Mouse (Mus musculus) frontal cortex, postnatal 14 days (tissue): ENCODE data around the gene Zfp319.
"Not testable (repeated sequence)": the region's sequence is repeated elsewhere in the genome, so short reads cannot be mapped to it uniquely, and the experiment has no call there.

Experiments used
- DNase-seq, 2 experiments: peaks; one replicate each; pipeline ENCODE4 v3.0.0; 2022; ENCODE audit warnings: low spot score in 2 of 2

The Zfp319 gene

DNA sequence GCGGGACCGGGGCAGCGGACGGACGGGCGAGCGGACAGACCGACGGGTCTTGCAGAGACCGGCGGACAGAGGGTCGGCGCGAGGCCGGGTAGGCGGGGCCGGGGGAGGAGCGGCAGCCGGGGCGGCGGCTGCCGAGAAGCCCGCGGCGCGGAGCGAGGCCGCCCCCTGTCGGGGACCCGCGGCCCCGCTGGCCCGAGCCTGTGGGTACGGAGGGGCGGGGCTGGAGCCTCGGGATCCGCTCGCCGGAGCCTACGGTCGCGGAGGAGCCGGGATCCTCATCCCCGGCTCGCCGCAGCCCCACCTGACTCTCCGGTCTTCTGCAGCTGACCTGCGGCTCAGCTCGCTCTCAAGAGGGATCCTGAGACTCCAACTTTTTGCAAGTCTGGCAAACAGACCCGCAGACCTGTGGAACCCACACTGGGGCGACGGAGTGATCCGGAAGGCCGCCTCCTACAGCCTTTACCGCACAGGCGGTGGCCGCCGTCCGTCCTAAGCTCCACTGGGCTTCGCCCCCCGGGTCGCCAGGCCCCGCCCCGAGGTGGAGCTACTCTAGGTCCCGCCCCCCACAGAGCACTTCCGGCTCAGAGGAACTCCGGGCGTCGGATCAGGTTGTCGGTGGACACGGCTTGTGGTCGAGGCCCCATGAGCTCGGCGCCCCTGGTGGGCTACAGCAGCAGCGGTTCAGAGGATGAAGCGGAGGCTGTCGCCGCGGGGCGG, at the start of gene Zfp319, which contains the start of gene Usb1:
Gene Zfp319, minus strand, starts transcription at position 231 of the 717 bp plus-strand sequence.
Gene Usb1, plus strand, starts transcription at position 565 of the 717 bp plus-strand sequence.
- peak; percentile 89 to 90 for DNase-seq

- DNase-seq: no peak
These were observed 49.2 kb upstream of the Zfp319 start for GRCm38 (mm10) chr8:95380953-95381352.

DNA sequence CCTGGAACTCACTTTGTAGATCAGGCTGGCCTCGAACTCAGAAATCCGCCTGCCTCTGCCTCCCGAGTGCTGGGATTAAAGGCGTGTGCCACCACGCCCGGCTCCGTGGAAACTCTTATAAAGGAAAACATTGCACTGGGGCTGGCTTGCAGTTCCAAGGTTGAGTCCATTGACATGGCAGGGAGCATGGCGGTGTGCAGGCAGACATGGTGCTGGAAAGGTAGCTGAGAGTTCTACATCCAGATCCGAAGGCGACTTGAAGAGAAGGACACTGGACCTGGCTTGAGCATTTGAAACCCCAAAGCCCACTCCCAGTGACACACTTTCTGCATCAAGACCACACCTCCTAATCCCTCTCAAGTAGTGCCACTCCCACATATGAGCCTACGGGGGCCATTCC, 47.2 kb upstream of the Zfp319 start:
- DNase-seq: not testable (repeated sequence)

GRCm38 (mm10) chr8:95377863-95378291, 46.1 kb upstream of the Zfp319 start:
- no peak for DNase-seq

GRCm38 (mm10) chr8:95377101-95377500, 45.4 kb upstream of the Zfp319 start:
- DNase-seq: no peak

DNA sequence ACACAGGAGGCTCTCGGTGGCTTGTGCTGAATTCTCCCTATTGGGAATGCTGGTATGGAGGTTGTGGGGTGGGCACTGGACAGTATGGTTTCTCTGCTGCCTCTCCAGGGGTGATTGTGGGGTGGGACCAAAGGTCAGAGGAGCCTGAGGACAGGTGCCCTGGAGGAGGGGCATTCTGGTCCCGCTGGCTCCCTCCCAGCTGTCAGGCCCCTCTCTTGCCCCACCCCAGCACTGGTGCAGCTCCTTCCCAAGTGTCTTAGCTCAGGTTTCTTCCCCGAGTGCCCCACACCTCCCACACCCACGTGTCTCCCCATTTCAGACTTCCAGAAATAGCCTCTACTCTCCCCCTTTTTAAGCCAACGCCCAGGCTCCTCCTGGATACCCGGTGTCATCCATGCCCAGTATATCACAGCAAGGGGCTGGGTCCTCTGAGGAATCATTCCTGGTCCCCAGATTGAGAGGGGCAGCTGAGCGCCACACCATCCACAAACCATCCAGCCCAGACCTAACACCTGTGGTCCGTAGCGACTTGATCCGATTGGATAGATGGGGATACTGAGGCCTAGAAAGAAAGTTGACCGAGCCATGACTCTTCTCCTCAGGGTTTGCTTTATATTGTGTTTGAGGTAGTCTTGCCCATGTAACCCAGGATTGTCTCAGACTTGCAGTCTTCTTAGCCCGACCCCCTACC, 44.7 kb upstream of the Zfp319 start:
- DNase-seq: no peak

GRCm38 (mm10) chr8:95375374-95375930, 43.7 kb upstream of the Zfp319 start:
- DNase-seq: no peak

GRCm38 (mm10) chr8:95374429-95374828, 42.7 kb upstream of the Zfp319 start:
- no peak for DNase-seq

GRCm38 (mm10) chr8:95373389-95374002, 41.7 kb upstream of the Zfp319 start:
- DNase-seq: no peak

DNA sequence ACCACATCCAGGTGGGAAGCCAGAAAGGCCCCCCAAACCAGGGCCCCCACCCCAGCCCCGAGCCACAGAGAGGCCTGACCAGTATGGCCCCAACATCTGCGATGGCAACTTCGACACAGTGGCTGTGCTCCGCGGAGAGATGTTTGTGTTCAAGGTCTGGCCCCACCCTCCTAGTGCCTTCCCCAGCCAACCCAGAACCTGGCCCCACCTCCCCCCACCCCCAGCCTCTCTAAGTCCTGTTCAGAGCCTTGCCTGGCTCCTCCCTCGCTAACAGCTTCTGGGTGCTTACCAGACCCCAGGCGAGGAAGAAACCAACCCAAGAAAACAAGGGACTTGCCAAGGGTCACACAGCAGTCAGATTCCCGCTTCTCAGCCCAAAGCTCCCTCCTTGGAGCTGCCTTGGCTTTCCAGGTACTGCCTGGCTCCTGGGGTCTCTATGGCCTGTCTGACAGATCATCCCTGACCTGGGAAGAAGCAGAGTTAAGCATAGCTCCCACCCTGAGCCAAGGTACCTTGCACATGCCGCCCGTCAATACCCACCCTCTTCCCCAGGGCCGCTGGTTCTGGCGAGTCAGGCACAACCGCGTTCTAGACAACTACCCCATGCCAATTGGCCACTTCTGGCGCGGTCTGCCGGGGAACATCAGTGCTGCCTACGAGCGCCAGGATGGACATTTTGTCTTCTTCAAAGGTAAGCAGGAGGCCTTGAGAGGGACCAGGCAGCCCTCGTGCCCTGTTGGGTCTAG, 38.0 kb upstream of the Zfp319 start:
- DNase-seq: no peak

GRCm38 (mm10) chr8:95363849-95364248, 32.1 kb upstream of the Zfp319 start:
- no peak for DNase-seq

- DNase-seq: no peak
These were observed 30.5 kb upstream of the Zfp319 start for GRCm38 (mm10) chr8:95362272-95362671.

GRCm38 (mm10) chr8:95361016-95361341, 29.2 kb upstream of the Zfp319 start:
- DNase-seq: no peak

- no peak for DNase-seq
These were observed 28.6 kb upstream of the Zfp319 start for GRCm38 (mm10) chr8:95360181-95361015.

DNA sequence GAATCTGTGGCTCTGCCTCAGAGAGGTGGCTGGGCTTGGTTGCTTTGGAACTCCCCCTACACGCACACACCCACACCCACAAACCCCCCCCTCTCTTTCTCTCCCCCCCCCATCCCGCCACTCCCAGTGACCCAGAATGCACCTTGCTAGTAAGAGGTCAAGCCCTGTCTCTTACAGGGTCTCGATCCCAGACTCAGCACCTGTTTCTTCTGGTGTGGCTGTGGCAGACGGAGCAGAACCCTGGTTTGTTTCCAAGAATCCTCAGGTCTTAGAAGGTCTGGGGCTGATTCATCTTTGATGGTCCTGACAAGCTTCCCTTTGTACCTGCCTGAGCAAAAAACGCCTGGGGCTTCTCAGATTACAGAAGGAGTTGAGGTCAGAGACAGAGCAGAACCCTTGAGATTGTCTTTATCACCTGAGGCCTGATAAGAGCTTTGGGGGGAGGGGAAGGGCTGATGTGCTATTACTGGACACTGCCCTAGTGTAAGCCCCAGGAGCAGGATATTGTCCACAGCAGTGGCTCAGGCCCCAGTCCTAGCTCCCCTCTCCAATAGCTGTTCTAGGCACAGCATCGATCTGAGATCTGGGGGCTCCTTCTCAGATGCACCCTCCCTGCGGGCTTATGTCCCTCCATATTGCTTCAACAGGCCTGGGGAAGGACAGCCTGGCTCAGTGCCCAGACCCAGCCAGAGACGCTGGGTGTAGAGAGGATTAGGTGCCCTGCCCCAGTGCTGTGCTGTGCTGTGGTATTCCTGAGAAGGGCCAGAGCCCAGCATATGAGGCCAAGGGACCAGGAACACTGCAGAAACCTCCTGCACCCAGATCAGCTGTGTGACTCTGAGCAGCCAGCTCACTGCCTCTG, 27.0 kb upstream of the Zfp319 start:
- no peak for DNase-seq

DNA sequence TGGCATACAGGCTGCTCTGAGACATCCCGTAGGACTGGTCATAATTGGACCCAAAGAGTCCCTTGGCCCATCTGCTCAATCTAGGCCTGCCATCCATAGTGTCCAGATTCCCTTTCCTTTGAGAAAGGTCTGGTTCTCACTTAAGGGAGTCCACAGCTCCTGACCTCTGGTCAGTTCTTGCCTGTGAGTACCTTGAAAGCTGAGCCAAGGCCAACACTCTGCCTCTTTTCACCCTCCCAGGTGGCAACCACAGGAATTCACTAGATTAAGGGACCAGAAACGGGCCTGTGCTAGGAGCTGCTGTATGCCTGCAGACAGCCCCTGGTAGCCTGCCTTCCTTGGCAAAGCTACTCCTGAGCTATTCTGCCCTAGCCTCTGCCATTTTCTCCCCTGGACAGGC, 22.9 kb upstream of the Zfp319 start:
- no peak for DNase-seq

- peak in 1 of 2 experiments; percentile 35 for DNase-seq
These were observed 21.4 kb upstream of the Zfp319 start for GRCm38 (mm10) chr8:95352871-95353866.

DNA sequence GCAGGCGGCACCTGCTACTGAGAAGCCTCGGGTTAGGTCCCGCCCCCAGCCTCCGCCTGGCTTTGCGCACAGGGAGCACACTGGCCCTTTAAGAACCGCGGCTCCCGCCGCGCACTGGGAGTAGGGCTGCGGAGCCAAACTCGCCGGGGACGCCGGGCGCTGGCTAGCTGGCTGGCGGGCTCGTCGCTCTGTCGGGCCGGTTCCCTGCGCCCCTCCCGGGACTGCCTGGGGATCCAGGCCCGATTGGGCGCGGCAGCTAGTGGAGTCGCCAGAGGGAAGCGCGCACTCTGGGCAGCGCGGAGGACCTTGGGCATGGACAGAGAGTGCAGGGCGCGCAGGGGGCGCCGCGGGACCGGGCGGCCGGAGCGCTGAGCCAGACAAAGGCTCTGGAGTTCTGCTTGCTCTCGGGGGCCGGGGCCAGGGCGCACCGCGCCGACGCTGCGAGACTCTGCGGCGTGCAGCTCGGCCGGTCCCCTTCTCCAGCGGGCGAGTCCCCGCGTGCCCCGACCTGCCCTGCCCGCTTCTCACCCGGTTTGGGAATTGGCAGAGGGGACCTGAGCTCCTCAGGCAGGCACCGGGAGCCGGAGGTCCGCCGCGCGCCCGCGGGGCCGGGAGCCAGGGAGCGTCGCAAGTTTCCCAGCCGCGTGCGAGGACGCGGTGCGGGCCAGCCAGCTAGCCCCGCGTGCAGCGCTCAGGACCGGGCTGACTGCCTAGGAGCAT, 20.6 kb upstream of the Zfp319 start, which contains the start of gene Mmp15:
Gene Mmp15, plus strand, starts transcription at position 118 of the 720 bp plus-strand sequence.
- DNase-seq: peak; percentile 47 to 60
